Mouse (Mus musculus) G1E (cell line): Measurements from ENCODE around the gene Gm12216.

Source experiments
- CTCF ChIP-seq: IDR thresholded peaks from 2 replicates; pipeline ENCODE4 v1.5.1; 2012; ENCODE audit warnings: low read depth, low read length, inconsistent platforms, mixed read lengths
- GATA1 ChIP-seq: IDR thresholded peaks from 2 replicates; pipeline ENCODE4 v1.6.1; 2012; ENCODE audit warnings: borderline replicate concordance, low read length, inconsistent platforms, mixed read lengths
- GATA2 ChIP-seq: IDR thresholded peaks from 2 replicates; pipeline ENCODE4 v1.6.1; 2012; ENCODE audit warnings: low read depth, low read length, inconsistent platforms, borderline replicate concordance
- TAL1 ChIP-seq: conservative IDR thresholded peaks from 2 replicates; pipeline ENCODE4 v1.6.1; 2012; ENCODE audit warnings: low read depth, low read length, inconsistent platforms, mixed read lengths

DNA sequence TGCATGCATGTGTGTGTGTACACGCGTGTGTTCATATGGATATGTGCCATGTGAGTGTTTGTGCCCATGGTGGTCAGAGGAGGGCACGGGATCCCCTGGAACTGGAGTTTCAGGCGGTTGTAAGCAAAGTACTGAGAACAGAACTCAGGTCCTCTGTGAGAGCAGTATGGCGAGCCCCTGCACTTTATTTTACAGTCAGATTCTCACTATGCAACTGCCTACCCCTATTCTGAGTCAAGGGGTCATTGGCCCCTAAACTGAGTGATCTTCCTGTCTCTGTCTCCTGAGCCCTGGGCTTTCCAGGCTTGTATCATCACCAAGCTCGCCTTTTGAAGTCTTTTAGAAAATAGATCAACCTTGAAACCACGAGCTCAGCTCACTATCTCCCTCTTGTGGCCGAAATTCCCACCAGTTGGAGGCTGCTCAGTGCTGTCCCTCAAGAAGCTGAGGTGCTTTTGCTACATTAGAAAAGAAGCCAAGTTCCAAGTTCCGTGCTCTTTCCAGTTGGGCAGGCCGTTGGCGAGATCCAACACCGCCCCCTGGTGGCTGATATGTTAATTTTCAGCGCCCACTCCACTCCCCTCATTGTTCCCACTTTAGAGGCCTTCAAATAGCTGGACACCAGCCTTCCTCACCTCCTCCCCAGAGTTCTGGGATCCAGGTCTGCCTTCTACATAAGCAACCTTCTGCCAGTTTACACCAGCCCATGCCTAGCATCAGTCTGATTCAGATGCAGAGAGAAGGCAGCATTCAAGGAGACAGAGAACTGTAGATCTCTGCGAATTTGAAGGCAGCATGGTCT lies 122.1 kb downstream of the Gm12216 start:
- TF ChIP-seq CTCF (peak; percentile 65), GATA1 (no peak), TAL1 (no peak), GATA2 (no peak)
